Mouse (Mus musculus): ENCODE results near the gene Pex11g. TPM values are rescaled to one million over a fixed set of nuclear protein-coding genes. Genes with fewer than 3 reads are reported as not detected.

Gene Pex11g
- total and polyA plus RNA-seq, 3 experiments = 1.3 to 5.9 (median 2.7) TPM

GRCm38 (mm10) chr8:3516450-3517116, 49.1 kb upstream of the Pex11g start:
- no peaks in the 10 kb centered on the region for H3K9me3 ChIP-seq (replicated peaks; ENCODE audit: low read length)
- dilution Hi-C loops (cut with MboI; ENCODE audit: extremely low pct_ligation_motif_present, extremely low pct_unique_long_range_greater_than_20kb, low sequenced_read_pairs) (no loop called here), in situ Hi-C loops (cut with MboI; ENCODE audit: low pct_ligation_motif_present, low pct_unique_long_range_greater_than_20kb, low sequenced_read_pairs) (no loop called here)
- H3K79me2 ChIP-seq (replicated peaks; ENCODE audit: control insufficient read depth, extremely low read depth, insufficient read depth, poor library complexity, severe bottlenecking) = peaks cover 3% of the 10 kb centered on the region; the same call in 1 of the 2 replicates
- peak overlapping the region; percentile 2; the same call in 1 of the 2 replicates for H3K27ac ChIP-seq (ENCODE audit: insufficient read depth, low read depth)
- peaks cover 2 to 15% of the 10 kb centered on the region in 2 experiments; a peak in 2 of 4 replicates for H3K4me1 ChIP-seq (ENCODE audit: control insufficient read depth in 1 of 2, insufficient read depth in 2 of 2)
- H3K4me3 ChIP-seq (replicated peaks in 1 of 3; ENCODE audit: low read depth in 2 of 3, low read length in 2 of 3, poor library complexity in 1 of 3) = peak overlapping the region; percentile 86 to 93 (median 88)
- peaks cover 34 to 58% of the 10 kb centered on the region in 2 experiments for H3K36me3 ChIP-seq (replicated peaks in 1 of 2; ENCODE audit: control insufficient read depth in 1 of 2, insufficient read depth in 1 of 2, low read length in 1 of 2)
- no peaks in the 10 kb centered on the region for H3K27me3 ChIP-seq (replicated peaks)
- H3K9ac ChIP-seq (ENCODE audit: insufficient read depth, low read depth) = peak overlapping the region; percentile 77
- peak overlapping the region; percentile 64 for H3K4me2 ChIP-seq (ENCODE audit: insufficient read depth, low read depth, poor library complexity, severe bottlenecking)
- TF ChIP-seq HCFC1 (IDR thresholded peaks at IDR 0.05; ENCODE audit: low read depth, low read length) = peak; percentile 100
- TF ChIP-seq BHLHE40 (IDR thresholded peaks at IDR 0.05; ENCODE audit: low read depth, low read length) = peak; percentile 37; the same call in 1 of the 2 replicates
- TF ChIP-seq PAX5 (IDR thresholded peaks at IDR 0.05; ENCODE audit: low read length) = no peak
- TF ChIP-seq E2F4 (IDR thresholded peaks at IDR 0.05; ENCODE audit: insufficient replicate concordance, low read depth, low read length) = no peak
- peak; percentile 83 for TF ChIP-seq MAX (IDR thresholded peaks at IDR 0.05; ENCODE audit: low read length)
- peak; percentile 96 for TF ChIP-seq KAT2A (IDR thresholded peaks at IDR 0.05; ENCODE audit: insufficient replicate concordance, low read length)
- TF ChIP-seq NRF1 (IDR thresholded peaks at IDR 0.05; ENCODE audit: low read depth, low read length) = peak; percentile 73
- TF ChIP-seq MAFK (IDR thresholded peaks at IDR 0.05; ENCODE audit: insufficient replicate concordance, low read length) = no peak
- TF ChIP-seq ZC3H11A (IDR thresholded peaks at IDR 0.05; ENCODE audit: low read depth, low read length) = no peak
- peak; percentile 76 for TF ChIP-seq SIN3A (IDR thresholded peaks at IDR 0.05; ENCODE audit: low read length)
- TF ChIP-seq USF2 (conservative IDR thresholded peaks at IDR 0.05; ENCODE audit: low read depth, low read length) = no peak
- TF ChIP-seq POLR2A (IDR thresholded peaks at IDR 0.05; ENCODE audit: low read depth, low read length) = peak; percentile 61
- no peak; the same call in 1 of the 2 replicates for TF ChIP-seq EP300 (IDR thresholded peaks at IDR 0.05; ENCODE audit: low read length)
- no peak for TF ChIP-seq UBTF (IDR thresholded peaks at IDR 0.05; ENCODE audit: low read depth, low read length)
- TF ChIP-seq JUND (conservative IDR thresholded peaks at IDR 0.05; ENCODE audit: low read depth, low read length) = no peak
- TF ChIP-seq IRF4 (IDR thresholded peaks at IDR 0.05; ENCODE audit: low read depth, low read length) = peak; percentile 63
- TF ChIP-seq POLR2AphosphoS2 (IDR thresholded peaks at IDR 0.05; ENCODE audit: low read depth, low read length) = peak; percentile 75; the same call in 1 of the 2 replicates
- no peak for TF ChIP-seq CTCF (conservative IDR thresholded peaks at IDR 0.05 in 1 of 2, IDR thresholded peaks at IDR 0.05 in 1 of 2; ENCODE audit: low read depth in 2 of 2, low read length in 2 of 2)
- TF ChIP-seq MYC (IDR thresholded peaks at IDR 0.05; ENCODE audit: low read depth, low read length) = peak; percentile 90
- no peak for TF ChIP-seq NELFE (IDR thresholded peaks at IDR 0.05; ENCODE audit: low read depth, low read length)
- TF ChIP-seq USF1 (IDR thresholded peaks at IDR 0.05; ENCODE audit: low read depth, low read length) = peak; percentile 22; the same call in 1 of the 2 replicates
- no peak for TF ChIP-seq CHD1 (IDR thresholded peaks at IDR 0.05; ENCODE audit: low read depth, low read length)
- TF ChIP-seq MAZ (IDR thresholded peaks at IDR 0.05; ENCODE audit: low read depth, low read length) = peak; percentile 91
- no peak for TF ChIP-seq RAD21 (IDR thresholded peaks at IDR 0.05; ENCODE audit: low read depth, low read length)
- peak; percentile 84 for TF ChIP-seq ELF1 (IDR thresholded peaks at IDR 0.05; ENCODE audit: low read depth, low read length)
- TF ChIP-seq ETS1 (conservative IDR thresholded peaks at IDR 0.05; ENCODE audit: low read depth, low read length) = peak; percentile 36; the same call in 1 of the 2 replicates
- TF ChIP-seq ZMIZ1 (IDR thresholded peaks at IDR 0.05; ENCODE audit: low read depth, low read length) = no peak
- TF ChIP-seq SMC3 (IDR thresholded peaks at IDR 0.05; ENCODE audit: low read depth, low read length) = no peak
- TF ChIP-seq ZKSCAN1 (IDR thresholded peaks at IDR 0.05; ENCODE audit: borderline replicate concordance, low read depth, low read length) = peak; percentile 5; the same call in 1 of the 2 replicates
- peak; percentile 100 for TF ChIP-seq CHD2 (IDR thresholded peaks at IDR 0.05; ENCODE audit: low read length)
- no peak for TF ChIP-seq JUN (IDR thresholded peaks at IDR 0.05; ENCODE audit: insufficient read depth, low read depth, low read length)
- peak; percentile 69; the same call in 1 of the 2 replicates for TF ChIP-seq GABPA (IDR thresholded peaks at IDR 0.05; ENCODE audit: insufficient replicate concordance, low read depth, low read length)
- no peak for TF ChIP-seq ZNF384 (IDR thresholded peaks at IDR 0.05; ENCODE audit: low read depth, low read length)
- peak; percentile 53 for TF ChIP-seq TCF12 (IDR thresholded peaks at IDR 0.05; ENCODE audit: low read depth, low read length)
- no peak; the same call in 1 of the 2 replicates for TF ChIP-seq RCOR1 (conservative IDR thresholded peaks at IDR 0.05; ENCODE audit: low read depth, low read length)
- TF ChIP-seq TBP (conservative IDR thresholded peaks at IDR 0.05; ENCODE audit: low read depth, low read length) = 0 out of 2 replicates have a peak, but pooled peaks have one; percentile 65
- peak; percentile 84 for TF ChIP-seq MXI1 (IDR thresholded peaks at IDR 0.05; ENCODE audit: low read depth, low read length)
- TF ChIP-seq MEF2A (IDR thresholded peaks at IDR 0.05; ENCODE audit: borderline replicate concordance, low read depth, low read length) = peak; percentile 57; the same call in 1 of the 2 replicates
- peak; percentile 95 for DNase-seq (ENCODE audit: extremely low read depth)

All from CH12.LX (cell line).